Mouse (Mus musculus) pancreas, adult 10 weeks (tissue): Measurements from ENCODE around the gene Mllt6. TPM values are rescaled to one million over a fixed set of nuclear protein-coding genes. Genes with fewer than 3 reads are reported as not detected.

Source experiments
- polyA plus RNA-seq: library from polyadenylated mRNA; stranded (reverse); fragments of 350-450 nt; fragmentation: Illumina TruSeq; extraction: RNeasy Lipid Tissue Mini Kit (QIAGEN cat#74804); gene quantifications from one replicate; pipeline ENCODE4 v1.2.3, GENCODE M21; 2015; ENCODE audit warnings: low read depth, low replicate concordance; ENCODE audit not compliant: insufficient read depth

Mllt6 gene
- polyA plus RNA-seq = 10.4 TPM

DNA sequence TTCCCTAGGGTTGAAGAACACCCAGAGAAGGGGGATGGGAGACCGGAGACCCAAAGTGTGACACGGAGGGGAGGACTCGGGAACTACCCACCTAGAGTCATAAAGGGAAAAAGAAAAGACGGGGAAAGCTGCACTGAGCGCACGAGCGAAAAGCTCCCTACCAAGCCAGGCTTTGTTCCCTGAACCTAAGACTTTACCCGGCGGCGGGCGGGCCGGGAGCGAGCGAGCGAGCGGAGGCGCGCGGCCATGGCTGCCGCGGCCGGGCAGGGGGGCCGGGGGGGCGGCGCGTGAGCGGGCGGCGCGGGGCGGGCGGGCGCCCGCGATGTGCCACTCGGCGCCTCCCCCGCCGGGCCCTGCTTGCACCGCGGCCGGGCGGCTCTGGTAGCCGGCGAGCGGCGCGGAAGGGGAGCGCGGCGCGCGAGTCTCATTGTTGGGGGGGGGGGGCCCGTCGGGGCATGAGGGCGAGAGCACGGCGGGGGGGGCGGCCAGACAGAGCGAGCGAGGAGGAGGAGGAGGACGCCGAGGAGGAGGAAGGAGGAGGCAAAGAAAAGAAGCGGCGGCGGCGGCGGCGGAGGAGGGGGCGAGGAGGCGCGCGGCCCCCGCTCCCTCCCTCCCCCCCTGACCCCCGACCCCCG is at the start of gene Mllt6:
Gene Mllt6, plus strand, starts transcription at position 522 of the 635 bp plus-strand sequence.

DNA sequence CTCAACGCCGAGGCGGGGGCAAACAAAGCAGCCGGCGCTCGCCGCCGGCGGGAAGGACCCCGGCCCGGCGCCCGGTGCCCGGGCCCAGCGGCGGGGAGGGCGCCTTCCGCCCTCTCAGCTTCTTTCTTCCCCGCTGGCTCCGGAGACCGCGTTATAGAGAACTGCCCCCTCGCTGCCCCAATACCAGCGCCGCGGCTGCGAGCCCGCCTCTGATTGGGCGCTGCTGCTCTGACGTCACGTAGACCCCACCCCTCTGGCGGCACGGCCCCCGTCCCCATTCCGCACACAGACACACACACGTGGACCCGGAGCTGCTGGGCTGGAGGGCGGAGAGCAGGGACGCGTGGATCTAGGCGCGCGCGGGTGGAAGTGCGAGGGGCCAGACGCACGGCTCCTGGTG is 33.6 kb upstream of the Mllt6 start, which contains the start of gene Epop:
Gene Epop, minus strand, starts transcription at position 127 of the 400 bp plus-strand sequence.

DNA sequence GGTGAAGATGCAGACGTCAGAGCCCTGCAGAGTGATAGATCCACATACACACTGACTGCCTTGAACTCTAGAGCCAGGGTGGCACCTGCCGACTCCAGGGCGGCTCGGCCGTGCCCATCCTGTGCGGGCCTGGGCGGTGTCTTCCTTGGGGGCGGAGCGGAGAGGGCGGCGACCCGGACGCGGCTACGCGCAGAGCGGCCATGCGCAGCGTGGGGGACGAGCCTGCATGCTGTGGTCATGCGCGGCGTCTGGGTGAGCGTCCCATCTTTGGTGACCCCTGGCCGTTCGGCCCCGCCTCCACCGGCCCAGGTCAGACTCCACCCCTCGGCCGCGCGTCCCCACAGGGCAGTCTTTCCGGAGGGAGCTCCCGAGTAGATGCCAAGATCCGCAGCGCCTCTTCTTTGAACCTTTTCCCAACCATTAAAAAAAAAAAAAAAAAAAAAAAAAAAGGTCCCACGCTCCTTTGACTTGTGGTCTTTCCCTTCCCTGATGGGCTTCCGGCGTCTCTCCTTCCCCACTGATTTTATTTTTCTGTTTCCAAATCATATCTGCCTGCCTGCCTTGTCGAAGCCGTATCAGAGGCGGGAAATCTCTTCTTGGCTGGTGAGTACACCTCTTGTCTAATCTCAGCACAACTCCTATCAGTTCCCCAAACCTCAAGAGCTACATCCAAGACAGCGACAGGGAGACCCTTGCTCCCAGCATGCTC is 22.6 kb downstream of the Mllt6 start, which contains the start of gene Cisd3:
Gene Cisd3, plus strand, starts transcription at position 214 of the 709 bp plus-strand sequence.

GRCm38 (mm10) chr11:97700003-97700745 is 37.0 kb downstream of the Mllt6 start, which contains the start of gene Pcgf2:
Pcgf2 (minus strand) TSS chr11:97700497.

GRCm38 (mm10) chr11:97703039-97703826 is 40.0 kb downstream of the Mllt6 start, which contains the start of gene Psmb3:
Psmb3 (plus strand) TSS chr11:97703399.

Other genes starting within 250 kb of the Mllt6 start
- 6.1 TPM for gene Arhgap23, start 247.9 kb upstream of the Mllt6 start, polyA plus RNA-seq
- gene 4933428G20Rik, start 163.1 kb upstream of the Mllt6 start, polyA plus RNA-seq = not detected
- gene Srcin1, start 87.2 kb upstream of the Mllt6 start, polyA plus RNA-seq = 0.39 TPM
- not detected for gene Epop, start 33.7 kb upstream of the Mllt6 start, polyA plus RNA-seq
- 14.7 TPM for gene Cisd3, start 22.4 kb downstream of the Mllt6 start, polyA plus RNA-seq
- gene Pcgf2, start 37.1 kb downstream of the Mllt6 start, polyA plus RNA-seq = 9.0 TPM
- 31.9 TPM for gene Psmb3, start 40.0 kb downstream of the Mllt6 start, polyA plus RNA-seq
- gene Pip4k2b, start 81.3 kb downstream of the Mllt6 start, polyA plus RNA-seq = 4.1 TPM
- 4.5 TPM for gene Cwc25, start 103.1 kb downstream of the Mllt6 start, polyA plus RNA-seq
- not detected for gene 1700001P01Rik, start 112.5 kb downstream of the Mllt6 start, polyA plus RNA-seq
- gene Rpl23, start 119.0 kb downstream of the Mllt6 start, polyA plus RNA-seq = 455 TPM
- gene Lasp1, start 135.6 kb downstream of the Mllt6 start, polyA plus RNA-seq = 27.9 TPM
- gene B230217C12Rik, start 177.4 kb downstream of the Mllt6 start, polyA plus RNA-seq = 2.5 TPM
- gene Fbxo47, start 220.7 kb downstream of the Mllt6 start, polyA plus RNA-seq = not detected